Mouse (Mus musculus): ENCODE data around the gene Nufip2.

GRCm38 (mm10) chr11:77645481-77645880 is 40.5 kb upstream of the Nufip2 start:
- no peak for TF ChIP-seq CHD2 (IDR thresholded peaks at IDR 0.05; ENCODE audit: low read length)
- TF ChIP-seq CTCF (IDR thresholded peaks at IDR 0.05 in 2 of 3, conservative IDR thresholded peaks at IDR 0.05 in 1 of 3; ENCODE audit: control insufficient read depth in 1 of 3, insufficient read depth in 1 of 3, low read depth in 2 of 3, low read length in 3 of 3, poor library complexity in 1 of 3, severe bottlenecking in 1 of 3) = no peak
- TF ChIP-seq EP300 (IDR thresholded peaks at IDR 0.05; ENCODE audit: low read depth in 1 of 2, low read length in 2 of 2) = no peak
- TF ChIP-seq TBP (IDR thresholded peaks at IDR 0.05; ENCODE audit: low read depth, low read length) = no peak
- no peak for TF ChIP-seq POLR2A (IDR thresholded peaks at IDR 0.05; ENCODE audit: control insufficient read depth in 1 of 2, insufficient read depth in 1 of 2, low read depth in 1 of 2, low read length in 2 of 2, poor library complexity in 1 of 2)
- TF ChIP-seq MXI1 (IDR thresholded peaks at IDR 0.05; ENCODE audit: low read depth, low read length) = no peak
- no peak for TF ChIP-seq ZNF384 (IDR thresholded peaks at IDR 0.05; ENCODE audit: low read depth, low read length)
- no peak for TF ChIP-seq GATA1 (IDR thresholded peaks at IDR 0.05; ENCODE audit: low read depth, low read length)
- no peak for TF ChIP-seq TCF12 (IDR thresholded peaks at IDR 0.05; ENCODE audit: low read depth, low read length)
- no peak for TF ChIP-seq RCOR1 (IDR thresholded peaks at IDR 0.05; ENCODE audit: low read depth, low read length)
- no peak for TF ChIP-seq ETS1 (IDR thresholded peaks at IDR 0.05; ENCODE audit: low read depth, low read length)
